15 mouse cellular contexts compared by ENCODE assay signal in genomic region chr13:29756052-29756451, GRCm38 (mm10).
DNase-seq lines count a peak whose midpoint lies in the region; ATAC-seq and TF ChIP-seq lines count a peak whose summit lies in the region.
"Had no signal": no experiment of that assay in that cellular context is flagged by ENCODE, and none has a peak within 500 bp of the region (broad histone marks: within the 10 kb centered on the region; RNA-seq: fewer than 3 reads in every experiment).

No protein-coding gene starts in this region.

- DNase-seq in gastrocnemius, adult 2 months, result no peak
- no peak for DNase-seq in gastrocnemius, postnatal 14 days
- DNase-seq in thymus, postnatal 0 days (ENCODE audit: low spot score), result peak; percentile 36
- DNase-seq in thymus, adult 2 months, result no peak
- DNase-seq in urinary bladder, postnatal 36 days (ENCODE audit: low spot score in 2 of 2), result no peak
- DNase-seq in cerebellum, adult 8-10 months, result no peak
- no peak for DNase-seq in left cerebral cortex, adult 9 months (ENCODE audit: low spot score in 2 of 2)
- DNase-seq: adrenal gland, postnatal 36 days; layer of hippocampus, adult 9-11 months; right cerebral cortex, postnatal 25 days; thymus, postnatal 25 days had no signal

- H3K27ac ChIP-seq in gastrocnemius, adult 2 months, result peak overlapping the region; percentile 24; the same call in 1 of the 2 replicates
- no peak overlapping the region for H3K27ac ChIP-seq in thymus, adult 2 months (ENCODE audit: control insufficient read depth, insufficient read depth, low read length)
- H3K27ac ChIP-seq in liver, embryonic 16.5 days (ENCODE audit: low read length), result peak overlapping the region; percentile 50; the same call in 1 of the 2 replicates
- H3K27ac ChIP-seq: midbrain, embryonic 13.5 days had no signal

- 0 out of 2 replicates have a peak overlapping the region, but pooled peaks have one; percentile 22 for H3K4me3 ChIP-seq in gastrocnemius, adult 2 months
- no peak overlapping the region for H3K4me3 ChIP-seq in thymus, adult 2 months (ENCODE audit: control insufficient read depth, insufficient read depth, low read length)
- H3K4me3 ChIP-seq in liver, embryonic 16.5 days (ENCODE audit: low read depth, low read length), result no peak overlapping the region
- H3K4me3 ChIP-seq: midbrain, embryonic 13.5 days had no signal

- no peaks in the 10 kb centered on the region for H3K9me3 ChIP-seq in liver, embryonic 16.5 days (replicated peaks; ENCODE audit: control insufficient read depth, low read length)
- H3K9me3 ChIP-seq: midbrain, embryonic 13.5 days had no signal

- 0 out of 2 replicates have a peak, but pooled peaks have one; percentile 45 for ATAC-seq in liver, embryonic 16.5 days (ENCODE audit: low read depth)
- ATAC-seq: intestine, postnatal 0 days; midbrain, embryonic 13.5 days; Patski had no signal

- no peak overlapping the region; the same call in 1 of the 2 replicates for H3K9ac ChIP-seq in liver, embryonic 16.5 days (ENCODE audit: low read depth, low read length)
- H3K9ac ChIP-seq: midbrain, embryonic 13.5 days had no signal

- H3K4me1 ChIP-seq in thymus, adult 2 months (replicated peaks; ENCODE audit: control insufficient read depth, insufficient read depth, low read length), result peaks cover 8% of the 10 kb centered on the region
- H3K4me1 ChIP-seq in liver, embryonic 16.5 days (ENCODE audit: control insufficient read depth, low read depth, low read length), result peaks cover 5% of the 10 kb centered on the region; the same call in 1 of the 2 replicates

- no peaks in the 10 kb centered on the region for H3K27me3 ChIP-seq in thymus, adult 2 months (ENCODE audit: control insufficient read depth, insufficient read depth, low read length)
- no peaks in the 10 kb centered on the region for H3K27me3 ChIP-seq in liver, embryonic 16.5 days (ENCODE audit: control insufficient read depth, insufficient read depth, low read depth, low read length)
- H3K27me3 ChIP-seq: midbrain, embryonic 13.5 days; Patski had no signal

- H3K4me2 ChIP-seq in liver, embryonic 16.5 days (ENCODE audit: low read depth, low read length), result peak overlapping the region; percentile 36
- H3K4me2 ChIP-seq: midbrain, embryonic 13.5 days had no signal

- WGBS in thymus, adult 2 months, result 2% methylated on average over 3 of the region's 3 CpGs
- WGBS in liver, embryonic 16.5 days (ENCODE audit: insufficient replicate concordance), result 6% methylated on average over 3 of the region's 3 CpGs

- intact Hi-C loops in gastrocnemius, adult 2 months (cut with DNase I), result no loop called here
- intact Hi-C loops in gastrocnemius, postnatal 14 days (cut with DNase I; ENCODE audit: low total_unique reads), result no loop called here

- no peaks in the 10 kb centered on the region for H3K36me3 ChIP-seq in thymus, adult 2 months (ENCODE audit: control insufficient read depth, insufficient read depth, low read length)
- no peaks in the 10 kb centered on the region for H3K36me3 ChIP-seq in liver, embryonic 16.5 days (ENCODE audit: control insufficient read depth, insufficient read depth)
- H3K36me3 ChIP-seq: midbrain, embryonic 13.5 days had no signal

- no peak for TF ChIP-seq POLR2A in thymus, adult 2 months (IDR thresholded peaks at IDR 0.05; ENCODE audit: control insufficient read depth, extremely low read depth, insufficient read depth, low read length, poor library complexity)

- no peak for TF ChIP-seq CTCF in gastrocnemius, adult 2 months (IDR thresholded peaks at IDR 0.05)
- TF ChIP-seq CTCF in thymus, adult 2 months (IDR thresholded peaks at IDR 0.05; ENCODE audit: borderline replicate concordance, control insufficient read depth, extremely low read depth, insufficient read depth, low read length, poor library complexity), result no peak
